Mouse (Mus musculus): ENCODE measurements around the gene Eaf2.

DNA sequence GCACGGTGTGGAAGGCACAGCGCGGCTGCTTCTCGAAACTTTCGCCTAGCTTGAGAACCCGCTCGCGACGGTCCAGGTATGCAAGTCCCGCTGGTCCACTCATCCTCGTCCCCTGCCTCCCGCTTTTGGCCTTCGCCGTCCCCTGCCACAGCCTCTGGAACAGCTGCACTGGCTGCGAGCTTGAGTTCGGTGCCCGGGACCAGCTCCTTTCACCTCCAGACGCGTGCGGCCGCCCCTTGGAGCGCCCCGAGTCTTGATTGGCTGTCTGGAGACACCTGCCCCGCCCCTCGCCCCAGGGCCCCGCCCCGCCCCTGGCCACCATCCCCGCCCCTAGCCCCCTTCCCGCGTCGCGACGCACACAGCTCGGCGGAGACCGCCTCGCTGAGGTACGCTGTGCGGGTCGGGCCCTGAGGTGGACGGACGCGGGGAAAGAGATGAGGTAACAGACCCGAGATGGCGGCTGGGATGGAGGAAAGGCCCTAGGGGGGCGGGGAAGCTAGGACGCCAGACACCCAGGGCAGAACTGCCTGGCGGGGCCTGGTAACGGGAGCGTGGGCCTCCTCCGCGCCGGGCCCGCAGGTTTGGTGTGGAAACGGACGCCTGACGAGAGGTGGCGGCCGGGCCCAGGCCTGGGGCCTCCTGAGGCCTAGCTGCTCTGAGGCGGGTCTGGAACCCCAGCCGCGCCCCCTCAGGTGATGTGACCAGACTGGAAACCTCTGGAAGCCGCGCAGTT, 46.6 kb downstream of the Eaf2 start, which contains the start of gene Iqcb1:
- peak; percentile 70 for TF ChIP-seq POLR2A (IDR thresholded peaks at IDR 0.05; ENCODE audit: borderline replicate concordance, insufficient read depth, low read length)
- no peak for TF ChIP-seq CTCF (IDR thresholded peaks at IDR 0.05; ENCODE audit: borderline replicate concordance, insufficient read depth, low read depth, low read length)
